Mouse (Mus musculus) gastrocnemius, adult 8-10 months (tissue): ENCODE data around the gene Baz2b. TPM values are rescaled to one million over a fixed set of nuclear protein-coding genes. Genes with fewer than 3 reads are reported as not detected.
"Not testable (repeated sequence)": the region's sequence is repeated elsewhere in the genome, so short reads cannot be mapped to it uniquely, and the experiment has no call there.

Experiments
- DNase-seq, 2 experiments: peaks; one replicate each; pipeline ENCODE4 v3.0.0; 2022; ENCODE audit warnings: low spot score in 2 of 2
- total RNA-seq, 4 experiments: library from RNA; stranded (reverse); gene quantifications; 2 replicates each; pipeline ENCODE4 v1.2.4; 2022

Gene Baz2b
- total RNA-seq, 4 experiments from 2014 or later, result 26.3 to 36.8 (median 31.6) TPM

GRCm38 (mm10) chr2:60200667-60201066 is 9.0 kb downstream of the Baz2b start:
- peak in 1 of 2 experiments; percentile 32 for DNase-seq

- DNase-seq, result no peak
These were observed 9.5 kb downstream of the Baz2b start for GRCm38 (mm10) chr2:60200051-60200562.

GRCm38 (mm10) chr2:60196841-60197240 is 12.8 kb downstream of the Baz2b start:
- DNase-seq, result no peak

- DNase-seq, result no peak
These were observed 27.9 kb downstream of the Baz2b start for GRCm38 (mm10) chr2:60181696-60182095.

GRCm38 (mm10) chr2:60177490-60177889 is 32.1 kb downstream of the Baz2b start:
- DNase-seq, result no peak

GRCm38 (mm10) chr2:60176087-60176486 is 33.6 kb downstream of the Baz2b start:
- DNase-seq, result no peak

GRCm38 (mm10) chr2:60175078-60175477 is 34.6 kb downstream of the Baz2b start:
- DNase-seq, result no peak

- no peak for DNase-seq
These were observed 36.0 kb downstream of the Baz2b start for GRCm38 (mm10) chr2:60173595-60173994.

GRCm38 (mm10) chr2:60173190-60173589 is 36.4 kb downstream of the Baz2b start:
- no peak for DNase-seq

- DNase-seq, result no peak
These were observed 37.1 kb downstream of the Baz2b start for GRCm38 (mm10) chr2:60172531-60172914.

GRCm38 (mm10) chr2:60171786-60172530 is 37.7 kb downstream of the Baz2b start:
- DNase-seq, result peak in 1 of 2 experiments; percentile 28

- no peak for DNase-seq
These were observed 42.8 kb downstream of the Baz2b start for GRCm38 (mm10) chr2:60166878-60167277.

GRCm38 (mm10) chr2:60165679-60166078 is 44.0 kb downstream of the Baz2b start:
- no peak for DNase-seq

- no peak for DNase-seq
These were observed 45.9 kb downstream of the Baz2b start for GRCm38 (mm10) chr2:60163744-60164143.

- no peak for DNase-seq
These were observed 57.2 kb downstream of the Baz2b start for GRCm38 (mm10) chr2:60152481-60152880.

- no peak for DNase-seq
These were observed 61.0 kb downstream of the Baz2b start for GRCm38 (mm10) chr2:60148651-60149050.

- no peak for DNase-seq
These were observed 62.2 kb downstream of the Baz2b start for GRCm38 (mm10) chr2:60147428-60147827.

- DNase-seq, result no peak
These were observed 63.9 kb downstream of the Baz2b start for GRCm38 (mm10) chr2:60145742-60146141.

- DNase-seq, result no peak
These were observed 66.3 kb downstream of the Baz2b start for GRCm38 (mm10) chr2:60143383-60143782.

GRCm38 (mm10) chr2:60142281-60142680 is 67.4 kb downstream of the Baz2b start:
- no peak for DNase-seq

GRCm38 (mm10) chr2:60138751-60139162 is 70.9 kb downstream of the Baz2b start:
- no peak for DNase-seq

- no peak for DNase-seq
These were observed 73.8 kb downstream of the Baz2b start for GRCm38 (mm10) chr2:60135796-60136195.

GRCm38 (mm10) chr2:60134958-60135357 is 74.7 kb downstream of the Baz2b start:
- not testable (repeated sequence) for DNase-seq
